Mouse (Mus musculus) neural tube, embryonic 14.5 days (tissue): ENCODE measurements at regions not wholly inside any gene's neighbourhood (a gene's known extent, or its start where the extent isn't known, plus 50 kb on each side); places are given as distances from the start of the nearest gene placed in this dataset.

Source experiments
- ATAC-seq: fragments of 200-750 bp; cut with Nextera tagmentation; 2 replicates; pipeline ENCODE4 v1.8.0; 2017; ENCODE audit warnings: low read depth, mild to moderate bottlenecking, moderate TSS enrichment, moderate library complexity
- H3K27ac ChIP-seq: fragments of 300-500 bp; sonication (generic); 2 replicates; pipeline ENCODE4 v1.5.1; 2014; ENCODE audit warnings: low read depth, mild to moderate bottlenecking, control low read depth, low read length, moderate library complexity, mixed read lengths
- H3K27me3 ChIP-seq: fragments of 300-500 bp; sonication (generic); 2 replicates; pipeline ENCODE4 v1.6.1; 2014; ENCODE audit warnings: low read length; ENCODE audit not compliant: control insufficient read depth, insufficient read depth
- H3K36me3 ChIP-seq: fragments of 300-500 bp; sonication (generic); 2 replicates; pipeline ENCODE4 v1.6.1; 2014; ENCODE audit warnings: low read length, mixed read lengths; ENCODE audit not compliant: control insufficient read depth, insufficient read depth
- H3K4me1 ChIP-seq: fragments of 300-500 bp; sonication (generic); 2 replicates; pipeline ENCODE4 v1.6.1; 2014; ENCODE audit warnings: low read length; ENCODE audit not compliant: control insufficient read depth, insufficient read depth
- H3K4me2 ChIP-seq: fragments of 300-500 bp; sonication (generic); 2 replicates; pipeline ENCODE4 v1.6.1; 2014; ENCODE audit warnings: mild to moderate bottlenecking, low read depth, low read length, control low read depth
- H3K4me3 ChIP-seq: fragments of 300-500 bp; sonication (generic); 2 replicates; pipeline ENCODE4 v1.5.1; 2014; ENCODE audit warnings: low read depth, low read length, control low read depth, mixed read lengths
- H3K9ac ChIP-seq: fragments of 300-500 bp; sonication (generic); replicated peaks from 2 replicates; pipeline ENCODE4 v1.6.1; 2014; ENCODE audit warnings: low read depth, mild to moderate bottlenecking, control low read depth, low read length, mixed read lengths
- H3K9me3 ChIP-seq: fragments of 300-500 bp; sonication (generic); 2 replicates; pipeline ENCODE4 v1.6.1; 2016; ENCODE audit warnings: low read length; ENCODE audit not compliant: control insufficient read depth
- WGBS: fragments of 180-500 bp; shearing (Covaris S2); extraction: QIAGEN DNeasy Blood & Tissue Kit; methylation state at CpG from one replicate; pipeline ENCODE4 v1.1.7; 2014; 5-methylcytosine and 5-hydroxymethylcytosine counted together

DNA sequence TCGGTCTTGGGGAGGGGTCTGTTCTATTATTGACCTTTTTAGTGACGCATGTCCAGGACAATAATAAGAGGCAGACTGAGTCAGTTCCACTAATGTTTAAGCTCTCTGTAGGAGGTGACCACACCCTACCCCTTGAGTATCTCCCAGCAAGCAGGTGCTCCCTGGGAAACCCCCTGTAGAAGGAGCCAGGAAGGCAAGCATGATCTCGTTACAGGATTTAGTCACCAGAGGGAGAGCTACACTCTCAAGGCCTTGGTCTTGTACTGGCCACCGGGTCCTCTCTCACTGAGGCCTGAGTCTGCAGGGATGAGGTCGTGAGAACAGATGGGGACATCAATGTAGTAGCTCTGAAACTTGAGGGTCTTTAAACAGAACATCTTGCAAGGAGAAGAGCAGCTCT is 55.3 kb upstream of the Ccnd2 start:
- H3K9me3 ChIP-seq: no peaks in the 10 kb centered on the region
- H3K4me2 ChIP-seq: no peak overlapping the region
- H3K36me3 ChIP-seq: no peaks in the 10 kb centered on the region
- no peaks in the 10 kb centered on the region for H3K4me1 ChIP-seq
- no peak overlapping the region for H3K4me3 ChIP-seq
- no peak overlapping the region for H3K27ac ChIP-seq
- no peaks in the 10 kb centered on the region for H3K27me3 ChIP-seq
- ATAC-seq: no peak
- H3K9ac ChIP-seq: no peak overlapping the region
- 76% methylated on average over 5 of the region's 5 CpGs for WGBS

- Histone ChIP-seq H3K27ac (no peak overlapping the region), H3K9me3 (no peaks in the 10 kb centered on the region), H3K4me1 (no peaks in the 10 kb centered on the region), H3K9ac (no peak overlapping the region), H3K36me3 (no peaks in the 10 kb centered on the region), H3K4me3 (no peak overlapping the region), H3K27me3 (no peaks in the 10 kb centered on the region), H3K4me2 (no peak overlapping the region)
- no peak for ATAC-seq
- 93% methylated on average over 3 of the region's 3 CpGs for WGBS
Observed at GRCm38 (mm10) chr6:127213355-127213754, 61.4 kb upstream of the Ccnd2 start.

GRCm38 (mm10) chr6:127215915-127216314 is 63.9 kb upstream of the Ccnd2 start:
- no peak overlapping the region for H3K4me2 ChIP-seq
- no peak overlapping the region for H3K4me3 ChIP-seq
- H3K9me3 ChIP-seq: no peaks in the 10 kb centered on the region
- no peak for ATAC-seq
- no peak overlapping the region for H3K27ac ChIP-seq
- no peak overlapping the region for H3K9ac ChIP-seq
- H3K36me3 ChIP-seq: no peaks in the 10 kb centered on the region
- H3K4me1 ChIP-seq: no peaks in the 10 kb centered on the region
- WGBS: 70% methylated on average over 4 of the region's 4 CpGs
- no peaks in the 10 kb centered on the region for H3K27me3 ChIP-seq

DNA sequence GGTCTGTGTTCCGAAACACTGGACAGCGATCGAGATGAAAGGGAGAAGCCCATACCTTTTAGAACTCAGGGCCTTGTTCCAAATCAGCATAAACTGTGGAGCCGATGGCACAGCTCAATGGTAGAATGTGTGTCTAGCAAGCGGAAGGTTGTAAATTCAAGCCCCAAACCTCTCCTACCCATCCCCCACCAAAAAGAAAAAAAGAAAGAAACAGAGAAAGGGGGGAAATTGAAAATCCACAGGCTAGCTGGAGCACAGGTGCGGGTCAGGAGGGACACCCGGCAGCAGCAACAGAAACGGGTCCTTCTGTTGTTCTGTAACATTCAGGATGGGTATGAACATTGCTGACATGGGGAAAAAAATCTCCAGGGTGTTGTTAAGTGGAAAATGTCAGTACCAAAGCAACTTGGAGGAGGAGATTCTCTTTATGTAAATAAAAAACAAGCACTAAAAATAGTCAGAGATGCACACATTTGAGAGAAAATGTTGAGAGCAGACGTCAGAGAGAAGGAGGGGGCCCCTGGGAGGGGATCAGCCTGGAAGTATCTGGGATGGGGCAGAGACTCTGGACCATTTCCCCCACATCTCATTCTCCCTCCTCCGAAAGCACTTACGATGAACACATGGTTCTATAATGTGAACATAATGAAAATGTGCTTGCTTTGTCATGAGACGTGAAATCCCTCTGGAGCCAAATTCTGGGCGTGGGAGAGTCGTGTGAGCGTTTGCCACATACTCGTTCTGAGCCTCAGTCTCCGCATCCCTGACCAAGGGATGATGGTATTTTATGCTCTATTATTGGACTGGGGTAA is 66.8 kb upstream of the Ccnd2 start:
- Histone ChIP-seq H3K4me2 (no peak overlapping the region), H3K36me3 (no peaks in the 10 kb centered on the region), H3K27me3 (no peaks in the 10 kb centered on the region), H3K4me1 (no peaks in the 10 kb centered on the region), H3K9me3 (no peaks in the 10 kb centered on the region), H3K27ac (no peak overlapping the region), H3K9ac (no peak overlapping the region), H3K4me3 (no peak overlapping the region)
- WGBS: 49% methylated on average over 17 of the region's 17 CpGs
- no peak; the same call in 1 of the 2 replicates for ATAC-seq

DNA sequence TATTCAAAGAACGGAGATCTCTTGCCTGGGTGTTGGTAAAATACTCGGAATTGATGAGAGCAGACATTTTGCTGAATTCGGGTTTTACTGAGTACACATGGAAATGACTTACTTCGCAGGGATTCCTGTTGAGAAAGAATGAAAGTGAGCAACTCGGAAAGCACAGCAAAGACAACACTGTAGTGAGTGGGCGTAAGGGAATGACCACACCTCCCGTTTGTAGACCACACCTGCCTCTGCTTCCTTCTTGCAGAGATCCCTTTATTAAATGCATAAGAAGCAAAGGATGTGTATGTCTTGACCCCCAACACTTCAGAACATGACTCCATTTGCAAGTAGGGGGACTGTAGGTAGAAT is 67.4 kb upstream of the Ccnd2 start:
- Histone ChIP-seq H3K27me3 (no peaks in the 10 kb centered on the region), H3K4me1 (no peaks in the 10 kb centered on the region), H3K9ac (no peak overlapping the region), H3K4me3 (no peak overlapping the region), H3K9me3 (no peaks in the 10 kb centered on the region), H3K36me3 (no peaks in the 10 kb centered on the region), H3K27ac (no peak overlapping the region), H3K4me2 (no peak overlapping the region)
- no peak for ATAC-seq
- 86% methylated on average over 7 of the region's 7 CpGs for WGBS

- no peaks in the 10 kb centered on the region for H3K9me3 ChIP-seq
- H3K4me2 ChIP-seq: no peak overlapping the region
- no peaks in the 10 kb centered on the region for H3K4me1 ChIP-seq
- no peak overlapping the region for H3K9ac ChIP-seq
- 61% methylated on average over 5 of the region's 5 CpGs for WGBS
- H3K27ac ChIP-seq: no peak overlapping the region
- no peaks in the 10 kb centered on the region for H3K36me3 ChIP-seq
- no peak for ATAC-seq
- no peaks in the 10 kb centered on the region for H3K27me3 ChIP-seq
- H3K4me3 ChIP-seq: no peak overlapping the region
Observed at GRCm38 (mm10) chr6:127226242-127226983, 74.4 kb upstream of the Ccnd2 start.

DNA sequence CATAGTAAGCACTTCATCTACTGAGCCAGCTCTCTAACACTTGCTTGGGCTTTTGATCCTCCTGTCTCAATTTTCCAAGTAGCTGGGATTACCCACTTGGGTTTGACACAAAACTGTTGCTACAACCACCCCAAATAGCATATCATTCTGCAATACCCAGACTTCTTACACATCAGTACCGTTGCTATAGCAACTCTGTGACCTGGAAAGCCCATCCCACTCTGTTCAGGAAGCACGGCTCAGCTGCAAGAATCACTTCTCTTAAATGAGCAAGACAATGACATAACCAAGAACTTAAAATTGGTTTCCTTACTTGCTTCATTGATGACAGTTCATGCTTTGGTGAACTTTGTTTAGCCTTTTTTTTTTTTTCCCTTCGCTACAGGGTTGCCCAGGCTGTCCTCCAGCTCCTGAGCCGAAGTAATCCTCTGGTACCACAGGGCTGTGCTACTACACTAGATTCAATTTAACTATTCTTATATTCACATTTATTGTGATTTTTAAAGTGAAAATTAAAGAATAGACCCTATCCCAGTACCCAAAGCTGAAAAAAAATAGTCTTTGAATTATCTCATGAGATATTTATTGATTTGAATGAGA is 84.6 kb upstream of the Ccnd2 start:
- no peaks in the 10 kb centered on the region for H3K36me3 ChIP-seq
- H3K9ac ChIP-seq: no peak overlapping the region
- ATAC-seq: no peak
- WGBS: 62% methylated on average over 4 of the region's 4 CpGs
- H3K4me2 ChIP-seq: no peak overlapping the region
- H3K27me3 ChIP-seq: no peaks in the 10 kb centered on the region
- H3K4me3 ChIP-seq: no peak overlapping the region
- no peaks in the 10 kb centered on the region for H3K4me1 ChIP-seq
- no peaks in the 10 kb centered on the region for H3K9me3 ChIP-seq
- H3K27ac ChIP-seq: no peak overlapping the region

DNA sequence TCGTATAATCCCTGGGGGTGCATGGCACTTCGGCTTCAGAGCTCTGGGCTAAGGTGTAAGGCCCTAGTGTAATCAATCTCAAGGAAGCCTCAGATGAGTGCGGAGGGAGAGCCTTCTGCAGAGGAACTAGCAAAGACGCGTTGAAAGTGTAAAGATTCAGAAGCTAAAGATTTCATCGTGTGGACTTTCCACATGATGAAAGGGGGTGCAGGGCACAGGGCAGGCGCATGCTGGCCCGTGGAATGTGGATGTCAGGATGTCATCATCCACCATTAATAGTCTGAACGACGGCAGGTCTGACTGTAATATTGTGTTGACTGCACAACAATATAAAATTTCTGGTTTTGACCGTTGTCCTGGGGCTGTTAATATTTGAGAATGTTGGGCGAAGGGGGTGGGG is 85.2 kb upstream of the Ccnd2 start:
- ATAC-seq: no peak
- WGBS: 89% methylated on average over 12 of the region's 12 CpGs
- Histone ChIP-seq H3K4me3 (no peak overlapping the region), H3K27ac (no peak overlapping the region), H3K4me1 (no peaks in the 10 kb centered on the region), H3K36me3 (no peaks in the 10 kb centered on the region), H3K9me3 (no peaks in the 10 kb centered on the region), H3K4me2 (no peak overlapping the region), H3K27me3 (no peaks in the 10 kb centered on the region), H3K9ac (no peak overlapping the region)
